Mouse (Mus musculus) spleen, adult 12 weeks (tissue): Measurements from ENCODE around the gene Gimap7.
A peak's percentile ranks its signal among the peaks of the same experiment; 100 is the strongest.
"Not testable (repeated sequence)": the region's sequence is repeated elsewhere in the genome, so short reads cannot be mapped to it uniquely, and the experiment has no call there.

Experiments used
- DNase-seq: peaks from one replicate; pipeline ENCODE4 v3.0.0; 2022; ENCODE audit warnings: low spot score

The Gimap7 gene

DNA sequence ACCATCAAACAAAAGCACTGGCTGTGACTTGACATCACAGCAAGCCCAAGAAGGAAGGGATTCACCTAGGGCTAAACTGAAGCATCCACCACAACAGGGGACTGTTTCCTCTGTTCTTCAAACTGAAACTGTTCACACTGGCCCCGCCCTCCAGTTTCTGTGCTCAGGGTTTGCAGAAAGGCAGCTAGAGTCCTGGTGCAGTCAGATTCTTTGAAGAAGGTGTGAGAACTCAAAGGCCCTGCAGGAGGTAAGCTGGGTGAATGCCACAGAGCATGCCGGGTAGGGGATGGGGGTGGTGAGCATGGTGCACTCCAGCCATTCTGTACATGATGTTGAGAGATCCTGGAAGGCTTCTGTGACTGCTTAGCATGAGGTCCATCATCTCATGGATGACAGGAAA lies at the start of gene Gimap7, which contains the start of gene Gm28053:
Gene Gimap7 (plus strand): TSS at position 167 of the 400 bp plus-strand sequence.
Gene Gm28053 (plus strand): TSS at position 153 of the 400 bp plus-strand sequence.
- peak; percentile 52 for DNase-seq

DNA sequence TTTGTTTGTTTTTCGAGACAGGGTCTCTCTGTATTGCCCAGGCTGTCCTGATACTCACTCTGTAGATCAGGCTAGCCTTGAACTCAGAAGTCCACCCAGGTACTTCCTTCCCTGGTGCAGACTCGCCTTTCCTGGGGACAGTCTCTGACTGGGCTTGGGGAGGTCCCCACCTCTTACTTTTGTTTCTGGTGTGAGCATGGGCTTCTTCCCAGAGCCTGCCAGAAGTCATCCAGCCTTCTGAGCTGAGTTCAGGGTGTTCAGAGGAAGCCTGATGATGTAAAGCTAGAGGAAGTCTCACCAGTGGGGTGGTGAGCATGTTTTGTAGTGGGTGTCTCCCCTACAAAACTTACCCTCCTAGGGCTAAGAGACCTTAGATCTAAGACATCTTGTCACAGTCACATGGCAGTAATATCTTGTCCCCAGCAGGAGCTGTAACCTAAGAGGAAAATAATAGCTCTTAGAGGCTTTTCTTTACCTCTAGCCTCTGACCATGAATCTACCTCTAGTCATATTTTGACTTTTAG lies 48.9 kb upstream of the Gimap7 start:
- no peak for DNase-seq

DNA sequence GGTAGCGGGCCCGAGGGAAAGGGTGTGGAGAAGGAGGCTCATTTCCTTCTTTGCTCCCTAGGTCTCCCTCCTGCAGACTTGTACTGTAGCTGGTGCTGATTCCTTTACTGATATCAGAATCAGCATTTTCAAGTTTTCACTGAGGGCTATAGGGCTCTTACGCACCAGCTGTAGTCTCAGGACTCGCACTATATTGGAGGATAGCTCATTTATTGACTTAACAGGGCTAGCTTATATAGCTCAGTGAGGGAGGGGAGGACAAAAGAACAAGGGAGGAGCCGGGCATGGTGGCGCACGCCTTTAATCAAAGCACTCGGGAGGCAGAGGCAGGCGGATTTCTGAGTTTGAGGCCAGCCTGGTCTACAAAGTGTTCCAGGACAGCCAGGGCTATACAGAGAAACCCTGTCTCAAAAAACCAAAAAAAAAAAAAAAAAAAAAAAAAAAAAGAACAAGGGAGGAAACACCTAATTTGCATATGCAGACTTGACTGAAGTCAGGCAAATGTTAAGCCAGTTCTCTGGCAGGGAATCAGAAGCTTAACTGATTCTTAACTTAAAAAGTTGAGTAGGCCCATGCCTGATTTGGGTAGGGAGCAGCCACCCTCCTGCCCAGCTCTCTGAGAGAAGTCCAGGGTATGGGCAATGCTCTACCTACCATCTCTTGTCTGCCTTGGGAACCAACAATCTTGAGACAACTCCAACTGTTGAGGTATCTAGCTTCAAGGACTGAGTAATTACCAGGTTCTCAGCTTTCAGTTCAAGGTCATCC lies 43.9 kb upstream of the Gimap7 start:
- DNase-seq = no peak

DNA sequence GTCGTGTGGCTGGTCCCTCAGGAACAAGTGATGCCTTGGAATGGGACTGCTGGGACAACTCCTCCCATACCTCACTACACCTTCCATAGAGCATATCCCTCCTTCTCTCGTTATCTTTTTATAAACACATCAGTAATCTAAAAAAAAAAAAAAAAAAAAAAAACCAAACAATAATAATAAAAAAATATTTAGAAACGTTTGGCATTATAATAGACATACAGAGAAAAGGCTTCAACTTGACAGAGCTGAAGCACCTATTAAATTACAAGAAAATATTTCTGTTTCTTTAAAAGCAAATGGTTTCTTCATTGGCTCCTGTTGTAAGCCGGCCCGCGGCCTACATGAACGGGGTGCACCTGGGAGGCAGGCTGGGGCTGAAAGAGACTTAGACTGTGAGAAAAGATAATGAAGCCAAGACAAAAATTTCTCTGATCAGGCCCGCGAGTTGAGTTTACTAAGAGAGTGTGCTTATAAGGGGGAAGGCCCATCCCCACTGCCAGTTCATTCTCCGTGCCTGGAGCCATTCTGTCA lies 43.0 kb upstream of the Gimap7 start:
- DNase-seq = no peak

DNA sequence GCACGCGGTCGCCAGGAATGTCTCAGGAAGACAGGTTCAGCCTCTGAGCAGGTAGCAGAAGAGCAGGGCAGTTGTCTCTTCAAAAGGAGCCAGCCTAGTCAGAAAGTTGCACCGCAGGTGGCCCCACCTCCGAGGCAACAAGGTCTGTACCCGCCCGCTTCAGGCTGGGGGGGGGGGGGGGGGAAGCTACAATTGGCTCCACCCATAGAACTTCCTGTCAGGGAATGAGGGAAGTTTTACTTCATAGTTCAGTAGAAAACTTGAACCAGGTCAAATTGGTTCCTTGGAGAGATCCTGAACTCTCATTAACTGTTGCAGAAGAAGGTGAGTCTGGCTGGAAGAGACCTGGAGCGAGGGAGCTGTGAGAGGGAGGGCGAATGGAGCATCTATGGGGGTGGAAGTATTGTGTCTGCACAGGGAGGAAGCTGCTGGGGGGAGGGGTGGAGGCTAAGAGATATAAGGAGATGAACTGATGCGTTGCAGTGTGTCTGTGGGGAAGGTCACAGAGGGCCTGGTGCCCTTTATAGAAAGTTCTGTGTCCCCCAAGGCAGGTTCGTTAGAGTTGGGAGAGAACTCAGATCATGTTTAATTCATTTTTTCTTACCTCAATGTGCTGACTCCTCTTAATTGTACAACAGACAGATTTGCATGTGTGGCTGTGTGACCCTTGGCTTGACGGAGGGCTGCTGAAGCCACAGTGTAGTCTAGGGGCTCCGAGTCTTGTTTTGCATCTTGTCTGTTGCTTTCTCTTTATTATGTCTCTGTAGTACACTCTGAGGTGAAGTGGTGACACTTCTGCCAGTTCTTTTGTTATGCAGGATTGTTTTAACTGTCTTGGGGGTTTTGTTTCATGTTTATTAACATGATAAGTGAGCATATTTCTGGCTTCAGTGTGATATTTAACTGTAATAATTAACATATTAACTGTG lies 42.2 kb upstream of the Gimap7 start, which contains the start of gene Gimap9:
Gene Gimap9 (plus strand): TSS at position 199 of the 929 bp plus-strand sequence.
- peak; percentile 68 for DNase-seq

DNA sequence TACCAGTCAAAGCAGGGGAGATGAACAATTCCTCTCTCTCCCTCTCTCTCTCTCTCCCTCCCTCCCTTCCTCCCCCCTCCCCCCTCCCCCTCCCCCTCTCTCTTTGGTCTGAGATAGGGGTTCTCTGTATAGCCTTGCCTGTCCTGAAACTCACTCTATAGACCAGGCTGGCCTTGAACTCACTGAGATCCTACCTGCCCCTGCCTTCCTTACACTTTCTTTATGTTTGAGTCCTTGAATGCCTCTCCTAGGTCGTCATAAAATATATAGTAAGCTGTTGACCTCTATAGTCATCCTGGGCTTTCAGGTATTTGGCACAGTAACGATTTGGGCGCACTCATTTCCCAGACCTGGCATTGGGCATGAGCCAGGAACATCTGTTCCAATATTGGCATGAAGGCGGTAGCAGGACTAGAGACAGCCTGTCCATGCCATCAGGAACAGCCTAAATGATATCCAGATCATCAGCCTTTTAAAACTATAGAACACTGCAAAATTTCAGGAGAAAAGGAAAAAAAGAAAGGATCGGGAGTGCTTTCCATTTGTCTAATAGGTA lies 41.5 kb upstream of the Gimap7 start:
- no peak for DNase-seq

DNA sequence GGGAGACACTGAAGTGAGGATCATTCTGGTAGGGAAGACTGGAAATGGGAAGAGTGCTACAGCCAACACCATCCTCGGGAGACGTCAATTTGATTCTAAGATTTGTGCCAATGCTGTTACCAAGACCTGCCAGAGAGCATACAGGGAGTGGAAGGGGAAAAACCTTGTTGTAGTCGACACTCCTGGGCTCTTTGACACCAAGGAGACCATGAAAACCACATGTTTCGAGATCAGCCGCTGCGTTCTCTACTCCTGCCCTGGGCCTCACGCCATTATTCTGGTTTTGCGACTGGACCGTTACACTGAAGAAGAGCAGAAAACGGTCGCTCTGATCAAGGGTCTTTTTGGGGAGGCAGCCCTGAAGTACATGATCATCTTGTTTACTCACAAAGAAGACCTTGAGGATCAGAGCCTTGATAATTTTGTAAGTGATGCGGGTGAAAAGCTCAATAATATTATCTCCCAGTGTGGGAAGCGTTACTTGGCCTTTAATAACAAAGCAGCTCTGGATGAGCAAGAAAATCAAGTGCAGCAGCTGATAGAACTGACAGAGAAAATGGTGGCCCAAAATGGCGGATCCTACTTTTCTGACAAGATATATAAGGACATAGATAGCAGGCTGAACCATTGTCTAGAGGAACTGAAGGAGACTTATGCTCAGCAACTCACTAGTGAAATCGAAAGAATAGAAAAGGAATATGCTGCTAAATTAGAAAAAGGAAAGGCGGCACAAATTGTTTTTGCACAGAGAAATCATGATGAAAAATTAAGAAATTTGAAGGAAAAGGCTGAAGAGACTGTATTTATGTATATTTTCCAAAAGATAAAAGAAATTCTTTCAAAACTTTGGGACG lies 40.7 kb upstream of the Gimap7 start:
- no peak for DNase-seq

DNA sequence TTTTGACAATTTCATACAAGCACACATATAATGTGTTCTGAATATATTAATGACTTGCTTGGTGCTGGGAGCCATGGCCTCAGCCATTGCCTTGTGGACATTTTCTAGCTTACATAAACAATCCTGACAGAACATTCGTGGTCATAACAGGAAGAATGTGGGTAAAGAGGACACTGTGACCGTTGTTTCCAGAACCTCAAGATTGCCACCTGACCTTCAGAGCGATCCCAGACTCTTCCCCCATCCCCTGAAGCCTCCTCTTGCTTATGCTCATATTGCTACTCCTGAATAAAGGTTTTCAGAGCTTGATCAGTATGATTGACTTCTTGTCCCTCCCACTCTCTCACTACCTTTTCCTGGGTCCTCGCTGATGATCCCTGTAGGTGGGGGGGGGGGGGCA lies 40.0 kb upstream of the Gimap7 start:
- no peak for DNase-seq

DNA sequence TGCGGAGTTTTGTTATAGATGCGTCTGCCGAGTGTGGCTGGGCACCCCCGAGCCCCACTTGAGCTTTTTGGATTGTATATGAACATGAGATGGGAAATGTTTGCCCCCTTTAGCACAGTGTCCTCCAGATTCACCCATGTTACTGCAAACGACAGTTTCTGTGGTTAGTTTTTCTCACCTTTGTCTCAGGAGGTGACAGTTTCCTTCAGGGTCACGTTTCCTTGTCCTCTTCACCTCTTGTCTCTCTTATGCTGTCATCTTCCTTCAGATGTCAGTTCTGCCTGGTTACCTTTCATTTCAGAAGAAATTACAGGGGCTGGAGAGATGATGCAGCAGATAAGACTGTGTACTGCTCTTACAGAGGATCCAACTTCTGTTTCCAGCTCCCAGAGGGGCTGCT lies 38.7 kb upstream of the Gimap7 start:
- DNase-seq = no peak

DNA sequence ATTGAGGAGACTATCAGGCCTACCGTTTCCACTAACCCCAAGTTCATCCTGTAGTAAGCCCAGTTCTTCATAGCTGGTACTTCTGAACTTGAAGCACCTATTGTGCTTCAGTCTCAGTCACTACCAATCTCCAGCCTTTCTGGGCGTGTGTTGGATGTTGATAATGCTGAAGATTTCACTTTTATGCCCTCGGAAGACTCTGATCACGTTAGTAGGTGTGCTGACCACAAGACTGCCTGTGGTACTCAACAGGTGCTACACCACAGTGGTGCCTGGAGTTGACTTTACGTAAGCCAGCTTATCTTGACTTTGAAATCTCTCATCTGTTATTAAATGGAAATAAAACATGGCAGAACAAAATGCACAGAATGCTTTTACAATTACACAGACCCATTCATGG lies 38.0 kb upstream of the Gimap7 start:
- no peak for DNase-seq

DNA sequence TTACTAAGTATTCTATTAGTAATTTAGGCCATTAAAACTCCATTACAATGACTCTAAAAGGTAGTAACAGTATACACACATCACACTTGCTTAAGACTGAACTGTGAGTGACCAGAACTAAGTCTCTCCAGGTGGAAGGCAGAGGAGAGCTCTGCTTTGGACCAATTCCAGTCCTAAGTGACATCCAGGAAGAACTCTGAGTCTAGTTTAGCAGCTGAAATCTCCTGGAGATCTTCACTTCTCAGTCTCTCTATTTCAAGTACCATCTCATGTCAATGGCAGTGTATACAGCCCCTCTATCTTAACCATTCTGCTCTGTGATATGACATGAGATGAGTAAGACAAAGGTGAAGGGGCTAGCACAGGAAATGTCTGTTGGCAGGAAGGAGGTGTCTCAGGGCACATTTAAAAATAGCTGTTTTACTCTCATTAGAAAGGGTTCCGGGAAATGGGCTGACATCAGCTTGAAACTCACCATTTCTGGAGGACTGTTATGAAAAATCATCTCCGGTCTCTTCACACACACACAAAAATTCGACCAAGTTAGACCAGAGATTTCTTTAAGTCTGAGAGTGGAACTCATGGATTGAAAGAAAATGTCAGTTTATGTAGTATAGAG lies 36.8 kb upstream of the Gimap7 start:
- DNase-seq = no peak

DNA sequence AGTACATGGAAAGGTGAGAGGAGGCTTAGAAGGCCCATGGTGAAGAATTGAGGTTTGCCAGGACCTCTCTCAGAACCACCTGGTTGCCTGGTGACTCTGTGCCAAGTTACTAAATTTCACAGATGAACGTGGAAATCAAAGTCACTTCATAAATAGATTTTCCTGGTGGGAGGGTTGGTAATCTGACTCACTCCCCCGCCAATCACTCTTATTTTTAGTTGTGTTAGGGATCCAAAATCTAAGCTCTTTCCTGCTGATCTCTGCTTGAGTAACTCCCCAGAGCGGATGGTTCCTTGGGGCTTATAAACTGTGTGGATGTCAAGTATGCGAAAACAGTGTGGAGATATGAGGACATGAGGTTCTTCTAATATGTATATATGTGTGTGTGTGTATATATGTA lies 36.1 kb upstream of the Gimap7 start:
- DNase-seq = no peak

DNA sequence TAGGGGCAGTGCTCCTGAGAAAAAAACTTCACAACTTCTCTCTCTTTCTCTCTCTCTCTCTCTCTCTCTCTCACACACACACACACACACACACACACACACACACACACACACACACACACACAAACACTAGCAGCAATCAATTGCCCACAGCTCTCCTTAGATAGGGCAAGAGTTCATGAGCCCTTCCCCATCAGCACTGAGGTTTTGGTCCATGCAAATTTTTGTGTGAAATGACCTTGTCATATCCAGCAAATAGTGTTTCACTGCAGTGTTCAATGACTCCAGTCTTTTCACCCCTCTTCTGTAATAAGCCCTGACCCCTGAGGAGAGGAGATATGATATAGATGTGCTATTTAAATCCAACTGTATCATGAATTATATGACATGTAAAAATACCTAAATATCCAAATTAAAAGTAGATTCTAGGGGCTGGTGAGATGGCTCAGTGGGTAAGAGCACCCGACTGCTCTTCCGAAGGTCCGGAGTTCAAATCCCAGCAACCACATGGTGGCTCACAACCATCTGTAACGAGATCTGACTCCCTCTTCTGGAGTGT lies 35.1 kb upstream of the Gimap7 start:
- not testable (repeated sequence) for DNase-seq

DNA sequence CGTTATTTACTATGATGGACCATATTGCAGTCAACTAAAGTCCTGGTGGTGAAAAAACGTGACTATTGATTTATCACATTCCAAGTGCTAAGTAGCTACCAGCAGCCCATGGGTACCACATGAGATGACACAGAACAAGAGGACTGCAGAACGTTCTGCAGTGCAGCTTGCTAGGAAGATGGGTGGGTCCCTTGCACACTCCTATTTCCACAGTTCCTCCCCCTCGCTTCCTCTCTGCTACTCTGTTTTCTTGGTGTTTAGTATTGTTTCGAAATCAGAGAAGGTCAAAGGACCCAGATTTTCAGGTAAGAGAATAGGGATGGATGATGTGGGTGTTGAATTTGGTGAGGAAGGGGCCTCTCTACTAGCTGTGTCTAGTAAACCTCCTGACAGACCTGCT lies 34.1 kb upstream of the Gimap7 start, which contains the start of gene Gimap4:
Gene Gimap4 (plus strand): TSS at position 231 of the 400 bp plus-strand sequence.
- no peak for DNase-seq

DNA sequence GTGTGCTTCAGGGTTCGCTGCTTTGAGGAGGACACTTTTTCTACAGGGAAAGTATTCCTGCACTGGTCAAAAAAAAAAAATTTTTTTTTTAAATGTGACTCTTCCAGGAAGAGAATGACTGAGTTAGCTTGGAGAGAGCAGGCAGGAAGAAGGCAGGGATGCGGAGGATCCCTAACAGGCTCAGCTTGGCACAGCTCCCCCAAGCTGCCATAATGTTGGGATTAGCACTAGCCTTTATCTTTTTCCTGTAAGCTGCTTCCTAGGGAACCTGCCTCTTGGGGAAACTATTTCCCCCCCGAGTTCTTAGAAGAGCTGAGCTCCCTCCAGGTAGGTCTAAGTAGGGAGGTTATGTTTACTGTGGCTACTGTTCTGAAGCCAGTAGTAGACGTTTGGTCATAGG lies 33.6 kb upstream of the Gimap7 start:
- DNase-seq = no peak

DNA sequence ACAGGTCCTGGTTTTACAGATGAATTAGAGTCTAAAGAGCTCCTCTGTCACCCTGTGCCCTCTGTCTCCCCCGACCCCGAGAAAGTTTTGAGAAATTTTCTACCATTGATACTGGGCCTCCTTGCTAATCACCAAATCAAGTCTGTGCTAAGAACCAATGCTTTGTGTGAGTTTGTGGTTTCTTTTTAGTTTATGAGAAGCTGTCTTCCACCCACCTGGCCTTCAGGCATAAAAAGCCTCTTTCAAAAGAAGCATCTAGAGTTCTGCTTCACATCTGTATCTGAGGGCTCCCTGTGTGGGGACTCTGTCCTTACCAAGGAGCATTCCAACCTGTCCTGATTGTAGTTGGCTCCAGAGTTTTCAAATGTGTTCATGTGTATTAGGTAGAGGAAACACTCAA lies 33.2 kb upstream of the Gimap7 start:
- no peak for DNase-seq

DNA sequence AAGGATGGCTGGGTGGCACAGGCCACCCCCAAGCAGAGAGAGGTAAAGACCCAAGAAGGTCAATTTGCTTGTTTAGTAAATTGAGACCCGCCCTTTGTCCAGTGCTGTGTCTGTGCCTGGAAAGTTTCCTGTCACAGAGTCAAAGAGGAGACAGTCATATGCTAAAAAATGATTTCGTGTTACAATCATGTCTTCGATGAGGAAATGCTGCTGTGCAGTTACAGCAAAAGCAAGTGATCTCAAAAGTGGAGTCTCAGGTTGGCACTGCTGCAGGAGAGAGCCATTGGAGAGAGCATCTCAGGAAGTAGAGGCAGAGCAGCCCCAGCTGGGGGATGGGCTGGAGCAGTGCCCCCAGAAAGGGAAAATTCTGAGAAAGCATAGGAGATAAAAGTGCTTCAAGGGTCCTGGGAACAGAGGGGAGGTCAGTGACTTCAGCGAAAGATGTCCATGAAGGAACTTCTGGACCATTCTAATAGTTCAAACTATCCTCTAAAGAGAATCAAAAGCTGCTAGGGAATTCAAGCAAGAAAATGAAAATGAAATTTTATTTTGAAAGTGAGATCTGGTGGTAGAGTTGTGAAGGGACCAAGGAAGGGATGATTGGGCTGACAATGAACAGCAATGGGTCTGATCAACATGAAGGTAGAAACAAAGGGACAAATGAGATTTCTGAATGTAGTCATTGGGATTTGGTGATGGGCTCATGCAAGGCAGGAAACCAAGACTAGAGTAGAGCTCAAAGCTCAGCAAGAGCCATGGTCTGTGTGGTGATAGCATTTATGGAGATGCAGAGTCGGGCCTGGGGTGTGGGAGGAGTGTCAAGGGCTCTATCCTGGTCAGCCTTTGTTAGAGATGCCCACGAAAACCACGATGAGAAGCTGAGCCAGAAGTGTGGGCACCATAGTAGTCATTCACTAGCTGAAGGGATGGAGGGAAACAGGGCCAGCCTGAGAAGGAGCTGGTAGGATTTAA lies 32.4 kb upstream of the Gimap7 start:
- DNase-seq = no peak

DNA sequence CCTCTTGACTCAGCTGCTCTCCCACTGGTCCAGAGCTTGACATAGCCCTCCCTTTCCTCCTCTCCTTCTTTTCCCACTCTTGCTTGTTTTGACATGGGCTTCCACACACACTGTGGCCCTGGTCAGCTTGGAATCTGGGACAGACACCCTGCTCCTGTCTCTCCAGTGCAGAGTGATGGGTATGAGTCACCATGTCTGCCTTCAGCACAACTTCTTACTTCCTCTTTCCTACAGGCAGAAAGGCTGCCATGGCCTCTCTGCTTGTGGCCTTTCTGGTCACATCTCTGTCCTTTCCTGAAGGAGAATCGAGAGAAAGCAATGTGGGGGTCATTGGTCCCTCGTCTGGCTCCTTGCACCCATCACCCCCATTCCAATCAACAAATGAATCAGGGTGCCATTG lies 31.3 kb upstream of the Gimap7 start:
- DNase-seq = no peak

DNA sequence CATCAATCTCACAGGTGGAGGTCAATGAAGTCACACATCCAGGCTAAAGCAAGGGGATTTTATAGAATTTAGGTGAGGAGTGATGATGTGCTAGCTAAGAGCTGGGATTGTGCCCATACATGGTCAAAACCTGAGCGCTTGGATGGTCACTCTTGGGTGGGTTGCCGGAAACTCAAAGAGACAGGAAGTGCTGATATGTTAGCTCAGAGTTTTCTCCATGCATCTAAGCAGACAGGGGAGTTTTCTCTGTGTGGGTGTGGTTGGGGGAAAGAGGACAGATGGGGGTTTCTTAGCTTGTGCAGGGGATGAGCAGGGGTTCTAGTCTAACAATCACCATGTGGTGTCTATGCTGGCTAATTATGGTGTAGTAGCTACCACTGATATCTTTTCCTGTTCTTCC lies 29.1 kb upstream of the Gimap7 start:
- DNase-seq = no peak
